Mouse (Mus musculus) right cerebral cortex, postnatal 4 days (tissue): ENCODE data around the gene Tnfaip3.

ENCODE experiments used
- DNase-seq: peaks from one replicate; pipeline ENCODE4 v3.0.0-alpha.2; 2022

Tnfaip3 gene

DNA sequence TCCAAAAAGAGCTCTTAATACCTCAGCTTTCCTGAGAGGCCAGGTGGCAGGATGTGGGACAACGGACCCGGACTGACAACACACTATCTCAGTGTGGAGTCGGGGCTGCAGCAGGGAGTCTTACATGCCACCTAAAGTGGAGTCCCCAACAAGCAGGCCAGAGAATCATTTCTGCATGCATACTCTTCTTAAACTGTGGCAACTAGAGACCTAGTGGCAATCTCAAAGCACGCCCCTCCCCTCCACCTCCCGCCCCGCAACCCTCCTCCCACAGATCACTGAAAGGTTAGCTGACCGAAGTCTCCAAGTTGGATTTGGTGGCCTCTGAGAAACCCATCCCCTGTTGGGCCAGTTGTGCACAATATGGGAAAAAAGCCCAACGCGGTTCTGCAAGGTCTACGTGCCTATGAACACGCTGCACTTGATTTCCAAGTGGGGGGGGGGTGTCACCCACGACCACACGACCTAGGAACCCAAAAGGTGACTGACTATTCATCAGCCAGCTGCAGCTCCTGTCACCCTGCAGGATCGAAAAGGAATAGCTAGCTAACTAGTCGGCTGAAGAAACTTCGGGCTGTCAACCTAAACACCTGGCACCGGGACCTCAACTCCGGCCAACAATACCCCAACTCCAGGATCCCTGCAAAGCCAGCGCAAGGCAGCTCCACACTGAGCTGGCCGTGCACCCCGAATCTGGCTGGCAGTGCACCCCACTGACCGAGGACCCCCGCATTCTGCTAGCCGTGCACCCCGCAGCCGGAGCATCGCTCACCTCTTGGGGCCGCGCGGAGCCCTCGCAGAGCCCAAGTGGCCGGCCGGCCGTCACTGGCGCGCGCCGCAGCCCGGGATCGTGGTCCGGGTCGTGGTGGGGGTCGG, 838 bp downstream of the Tnfaip3 start:
- peak; percentile 4 for DNase-seq

DNA sequence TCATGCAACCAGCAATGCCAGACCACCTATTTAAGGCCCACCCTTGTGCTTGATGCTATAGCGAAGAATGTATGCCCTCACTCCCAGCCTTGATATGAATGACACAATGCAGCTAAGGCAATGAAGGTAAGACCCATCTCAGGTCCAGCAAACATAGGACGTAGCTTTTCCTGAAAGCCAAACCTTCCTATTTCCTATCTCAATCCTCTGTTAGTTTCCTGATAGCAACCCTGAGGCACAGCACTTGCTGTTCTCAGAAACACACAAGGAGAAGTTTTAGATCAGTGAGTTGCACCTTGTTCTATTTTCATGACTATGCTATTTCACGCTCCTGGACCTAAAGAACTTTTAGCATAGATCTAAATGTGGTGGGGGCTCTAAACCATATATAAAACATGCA, 2.1 kb downstream of the Tnfaip3 start:
- DNase-seq: no peak

DNA sequence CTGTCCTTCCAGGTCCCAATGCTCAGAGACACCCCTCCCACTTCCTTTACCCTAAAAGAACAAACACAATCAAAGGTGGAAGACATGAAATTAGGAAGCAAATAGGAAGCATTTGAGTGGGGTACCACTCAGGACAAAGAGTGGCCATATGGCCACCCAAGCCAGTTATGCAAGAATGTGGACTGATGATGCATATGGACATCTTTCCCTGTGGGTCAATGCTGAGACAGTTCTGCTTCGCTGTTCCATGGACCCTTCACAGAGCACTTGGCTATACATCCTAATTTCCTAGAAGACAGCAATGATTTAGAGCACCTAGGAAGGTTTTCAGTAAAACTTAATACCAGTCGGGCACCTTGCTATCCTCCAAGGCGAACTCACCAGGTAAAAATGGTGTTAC, 2.8 kb downstream of the Tnfaip3 start:
- DNase-seq: no peak

DNA sequence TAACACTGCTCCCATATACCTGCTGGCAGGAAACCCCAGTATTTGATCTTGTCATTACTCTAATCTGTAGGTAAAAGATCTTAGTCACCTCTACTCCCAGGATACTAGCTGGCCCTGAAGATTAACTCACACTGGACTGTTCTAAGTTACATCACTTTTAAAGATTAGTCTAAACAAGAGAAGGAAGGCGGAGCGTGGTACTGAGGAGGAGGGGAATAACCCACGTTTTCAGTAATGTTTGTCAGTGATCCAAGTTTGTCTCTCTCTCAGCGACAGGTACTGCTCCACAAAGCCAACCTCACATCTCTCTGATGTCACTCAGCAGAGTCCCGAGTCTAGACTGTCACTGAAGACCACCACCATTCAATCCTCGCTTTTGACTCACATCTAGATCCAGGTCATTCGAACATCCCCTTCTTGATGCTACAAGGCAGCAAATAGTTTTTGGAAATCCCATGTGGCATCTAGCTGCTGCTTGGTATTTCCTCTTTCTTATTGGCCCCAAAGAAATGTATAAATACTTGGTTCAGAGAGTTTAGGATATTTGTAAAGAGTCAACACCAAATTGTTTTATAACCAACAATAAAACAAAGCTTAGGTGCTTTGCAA, 3.5 kb downstream of the Tnfaip3 start:
- DNase-seq: no peak

DNA sequence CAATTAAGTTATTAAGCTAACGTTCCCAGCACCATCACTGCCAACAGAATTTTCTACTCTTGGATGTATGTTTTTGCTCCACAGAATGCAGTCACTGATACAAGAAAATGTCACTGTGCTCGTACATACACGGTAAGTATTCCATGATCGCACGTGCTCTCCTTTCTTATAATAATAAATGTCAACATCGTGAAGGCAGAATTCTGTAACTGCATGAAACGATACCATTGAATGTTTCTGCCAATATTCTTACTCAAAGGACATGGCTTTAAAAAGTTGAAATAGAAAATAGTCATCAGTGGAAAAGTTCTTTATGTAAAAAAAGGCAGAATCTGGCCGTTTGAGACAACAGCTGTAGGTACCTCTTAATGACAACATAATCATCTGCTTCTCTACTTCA, 5.0 kb downstream of the Tnfaip3 start:
- no peak for DNase-seq

DNA sequence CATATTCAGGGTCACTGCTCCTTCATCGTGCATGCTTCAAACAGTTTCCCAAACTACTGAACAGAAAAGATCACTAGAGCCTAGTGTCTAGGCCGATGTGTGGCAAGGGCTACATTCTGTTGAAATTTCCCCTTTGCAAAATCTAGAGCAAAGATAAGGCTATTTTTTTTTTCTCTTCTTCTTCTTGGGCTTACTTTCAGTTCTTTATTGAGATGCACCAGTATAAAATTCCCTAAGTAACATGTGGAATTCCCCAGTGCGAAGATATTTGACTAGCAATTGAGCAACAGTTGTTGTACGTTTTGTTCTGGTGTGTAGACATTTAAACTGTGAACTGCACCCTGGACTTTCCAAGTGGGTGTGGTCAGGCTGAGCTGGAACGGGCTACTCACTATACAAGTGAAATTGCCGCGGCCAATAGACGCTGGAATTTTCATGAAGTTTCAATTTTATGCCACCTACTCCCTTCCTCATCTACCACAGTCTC, 6.2 kb downstream of the Tnfaip3 start:
- DNase-seq: no peak

DNA sequence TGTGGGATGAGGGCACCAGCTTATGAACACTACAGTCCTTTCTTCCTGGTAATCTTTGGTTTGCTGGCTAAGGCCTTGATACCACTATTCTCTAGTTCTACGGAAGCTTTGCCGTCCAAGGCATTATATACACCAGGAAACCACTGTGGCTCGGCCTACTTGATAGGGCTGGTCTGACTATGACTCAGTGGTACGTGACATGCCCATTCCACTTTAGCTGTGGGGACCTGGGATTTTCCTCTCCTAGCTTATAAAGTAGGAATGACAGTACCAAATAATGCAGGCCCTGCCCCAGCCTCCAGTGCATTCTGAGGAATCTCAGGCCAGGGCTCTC, 6.9 kb downstream of the Tnfaip3 start:
- no peak for DNase-seq

DNA sequence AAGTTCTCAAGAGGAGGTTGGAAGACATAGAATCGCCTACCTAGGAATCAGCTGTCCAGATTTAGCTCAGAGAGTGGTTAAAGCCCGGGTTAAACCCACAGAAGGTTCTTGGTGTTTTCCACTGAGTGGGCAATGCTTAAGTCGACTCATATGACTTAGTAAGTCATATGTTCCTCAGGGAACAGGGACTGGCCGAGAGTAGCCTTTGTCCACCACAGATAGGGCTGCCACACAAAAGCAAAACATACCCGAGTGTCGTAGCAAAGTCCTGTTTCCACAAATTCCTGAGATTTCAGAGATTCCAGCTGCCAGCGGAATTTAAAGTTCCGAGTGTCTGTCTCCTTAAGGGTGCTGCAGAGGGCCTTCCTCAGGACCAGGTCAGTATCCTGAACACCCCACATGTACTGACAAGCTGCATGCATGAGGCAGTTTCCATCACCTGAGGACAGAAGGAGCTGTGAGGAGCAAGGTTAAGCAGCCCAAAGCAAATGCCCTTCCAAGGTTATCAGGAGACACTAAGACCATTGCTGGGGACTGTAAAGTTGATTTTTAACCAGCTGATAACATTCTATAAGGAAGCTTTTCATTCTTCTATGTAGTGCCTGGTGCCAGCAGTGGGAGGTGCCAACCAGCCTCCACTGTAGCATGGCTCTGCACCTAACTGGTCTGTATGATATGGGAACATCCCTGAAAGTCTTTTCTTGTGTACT, 7.4 kb downstream of the Tnfaip3 start:
- DNase-seq: no peak

GRCm38 (mm10) chr10:19002091-19002785, 13.2 kb downstream of the Tnfaip3 start:
- peak; percentile 8 for DNase-seq

- no peak for DNase-seq
Measured at GRCm38 (mm10) chr10:18999427-18999826, 16.0 kb downstream of the Tnfaip3 start.

DNA sequence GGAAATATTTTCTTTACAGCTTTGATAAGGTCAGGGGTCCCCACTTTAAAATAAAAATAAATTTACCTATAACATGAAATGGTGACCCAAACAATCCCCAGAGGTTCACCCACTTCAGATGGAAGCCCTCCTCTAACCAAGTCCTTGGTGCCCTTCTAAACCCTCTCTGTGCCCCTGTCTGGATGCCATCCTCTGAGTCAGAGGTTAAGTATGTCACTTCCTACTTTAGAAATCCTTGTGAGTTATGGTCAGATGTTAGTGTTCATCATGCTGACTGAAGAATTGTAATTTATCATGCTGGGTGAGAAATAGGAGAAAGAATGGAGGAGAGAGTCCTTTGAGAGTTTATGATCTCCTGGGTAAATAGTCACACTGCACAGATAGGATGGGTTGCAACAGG, 19.1 kb downstream of the Tnfaip3 start:
- no peak for DNase-seq

- no peak for DNase-seq
Measured at GRCm38 (mm10) chr10:18995465-18996261, 19.8 kb downstream of the Tnfaip3 start.

- DNase-seq: no peak
Measured at GRCm38 (mm10) chr10:18992971-18993370, 22.5 kb downstream of the Tnfaip3 start.

DNA sequence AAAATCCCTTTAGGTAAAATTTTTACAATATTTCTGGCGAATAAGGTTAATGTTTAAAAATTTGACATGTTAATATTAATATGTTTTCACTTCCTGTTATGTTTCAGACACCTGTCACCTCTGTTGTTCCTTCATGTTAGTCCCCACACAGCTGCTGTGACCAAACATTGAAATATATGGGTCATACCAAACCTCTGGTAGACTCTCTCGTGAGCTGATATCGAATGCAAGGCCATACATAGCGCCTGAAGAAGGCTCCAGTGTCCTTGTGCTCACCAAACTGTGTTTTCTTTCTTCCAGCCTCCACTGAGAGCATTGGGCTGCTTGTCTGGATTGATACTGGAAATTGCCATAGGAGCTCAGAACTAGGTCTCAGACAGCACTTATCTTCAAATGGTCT, 24.4 kb downstream of the Tnfaip3 start:
- no peak for DNase-seq

DNA sequence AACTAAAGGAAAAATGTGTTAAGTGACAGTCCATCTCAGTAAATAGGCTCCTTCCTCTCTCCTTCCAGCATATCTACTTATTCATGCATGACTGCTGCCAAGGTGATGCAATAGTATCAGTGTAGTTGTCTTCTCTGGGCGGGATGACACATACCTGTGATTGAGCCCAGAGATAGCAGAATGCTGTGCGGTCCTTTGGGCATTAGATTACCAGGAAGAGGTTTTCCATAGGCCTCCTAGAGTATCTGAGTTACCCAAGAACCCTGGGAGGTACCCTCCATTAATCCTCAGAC, 27.6 kb downstream of the Tnfaip3 start:
- no peak for DNase-seq

- DNase-seq: no peak
Measured at GRCm38 (mm10) chr10:18987046-18987906, 28.2 kb downstream of the Tnfaip3 start.

DNA sequence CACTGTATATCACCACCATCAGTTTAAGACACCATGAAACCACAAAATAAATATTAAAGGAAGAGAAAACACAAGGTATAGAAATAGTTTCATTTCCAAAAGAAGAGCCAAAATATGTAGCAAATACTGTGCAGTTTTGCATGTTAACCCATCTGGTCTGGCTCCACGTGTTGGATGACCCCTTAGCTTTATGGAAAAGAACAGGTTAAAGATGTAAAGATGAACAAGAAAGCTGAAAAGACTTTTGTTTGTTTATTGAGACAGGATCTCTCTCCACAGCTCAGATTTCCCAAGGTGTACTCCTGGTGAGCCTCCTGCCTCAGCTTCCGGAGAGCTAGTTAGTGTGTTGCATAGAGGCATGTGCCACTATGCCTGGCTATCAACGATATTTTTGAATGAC, 29.9 kb downstream of the Tnfaip3 start:
- DNase-seq: no peak

DNA sequence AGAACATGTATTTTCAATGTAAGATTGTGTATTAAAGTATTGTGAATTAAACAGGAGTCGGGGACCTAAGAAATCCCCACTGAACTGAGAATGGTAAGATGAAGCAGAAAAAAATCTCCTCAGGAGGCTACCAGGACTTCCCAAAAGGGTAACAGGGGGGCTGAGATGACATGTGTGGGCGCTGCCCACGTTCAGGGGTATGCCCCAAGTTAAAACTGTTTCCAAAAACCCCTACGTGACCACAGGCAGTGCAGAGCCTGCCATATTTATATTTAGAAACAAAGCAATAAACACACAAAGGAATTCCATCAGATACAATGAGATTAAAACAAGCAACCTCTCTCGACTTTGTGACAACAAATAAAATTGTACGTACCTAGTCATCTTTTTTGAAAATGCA, 31.9 kb downstream of the Tnfaip3 start:
- no peak for DNase-seq

- DNase-seq: no peak
Measured at GRCm38 (mm10) chr10:18974486-18974885, 41.0 kb downstream of the Tnfaip3 start.

DNA sequence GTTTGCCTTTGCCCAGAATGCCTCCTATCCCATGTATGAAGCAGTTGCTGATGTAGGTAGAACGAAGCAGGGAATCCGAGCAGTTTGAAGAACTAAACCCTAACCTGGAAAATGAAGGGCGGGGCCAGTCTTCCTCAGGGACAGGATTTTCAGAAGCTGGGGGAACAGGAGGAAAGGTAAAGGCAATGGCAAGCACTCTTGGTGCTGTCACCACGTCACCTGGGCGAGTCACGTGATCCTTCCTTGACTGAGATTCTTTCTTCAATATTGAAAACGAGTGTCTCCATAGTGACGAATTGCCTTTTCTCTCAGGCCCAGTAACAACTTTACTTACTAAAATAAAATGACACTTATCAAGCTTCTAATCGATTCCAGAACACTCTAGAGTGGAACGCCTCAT, 48.6 kb downstream of the Tnfaip3 start:
- DNase-seq: no peak

DNA sequence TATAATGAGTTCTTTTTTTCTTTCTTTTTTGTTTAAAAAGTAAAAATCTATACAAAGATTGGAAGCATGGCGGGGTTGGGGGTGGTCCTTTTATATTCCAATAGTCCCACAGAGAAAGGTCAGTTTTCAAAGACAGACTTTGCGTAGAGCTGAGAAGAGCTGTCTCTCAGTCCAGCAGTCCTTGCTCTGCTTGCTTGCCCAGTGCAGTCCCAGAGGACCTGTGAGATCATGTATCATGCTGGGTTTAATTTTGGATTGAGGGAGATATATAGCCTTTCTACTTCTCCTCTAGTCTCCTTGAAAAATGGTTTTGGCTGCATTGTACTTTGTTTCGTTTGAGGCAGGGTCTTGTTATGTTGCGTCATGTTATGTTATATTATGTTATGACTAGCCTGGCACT, 49.9 kb downstream of the Tnfaip3 start:
- no peak for DNase-seq

- no peak for DNase-seq
Measured at GRCm38 (mm10) chr10:18964856-18965255, 50.6 kb downstream of the Tnfaip3 start.
